Mouse (Mus musculus) thymus, postnatal 36 days (tissue): ENCODE measurements around the gene Atrip.

Experiments used
- DNase-seq, 2 experiments: peaks; one replicate each; pipeline ENCODE4 v3.0.0; 2022; ENCODE audit warnings: mixed read lengths in 2 of 2

Gene Atrip

GRCm38 (mm10) chr9:109073661-109074573, at the start of gene Atrip:
Gene Atrip (minus strand): TSS chr9:109074124.
- DNase-seq: peak; percentile 88 to 91

- DNase-seq: no peak
Measured at GRCm38 (mm10) chr9:109123266-109123665, 49.3 kb upstream of the Atrip start.

DNA sequence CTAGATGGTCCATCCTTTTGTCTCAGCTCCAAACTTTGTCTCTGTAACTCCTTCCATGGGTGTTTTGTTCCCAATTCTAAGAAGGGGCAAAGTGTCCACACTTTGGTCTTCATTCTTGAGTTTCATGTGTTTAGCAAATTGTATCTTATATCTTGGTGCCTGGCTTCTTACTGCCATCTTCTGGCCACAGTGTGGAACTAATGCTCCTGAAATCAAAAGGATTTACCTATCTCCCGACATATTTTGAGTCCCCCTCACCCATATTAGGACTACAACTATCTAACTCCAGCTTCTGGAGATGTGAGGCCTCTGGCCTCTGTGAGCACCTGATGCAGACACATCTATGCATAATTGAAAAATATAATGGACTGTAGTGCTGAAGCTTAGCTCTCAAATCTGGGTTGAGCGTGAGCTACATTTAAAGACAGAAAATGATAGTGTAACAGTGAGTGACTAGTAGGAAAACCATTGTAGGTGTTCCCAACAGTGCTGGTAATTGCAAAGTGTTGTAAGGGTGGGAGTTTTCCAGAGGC, 48.7 kb upstream of the Atrip start:
- DNase-seq: peak in 1 of 2 experiments; percentile 34

- DNase-seq: no peak
Measured at GRCm38 (mm10) chr9:109120956-109121355, 47.0 kb upstream of the Atrip start.

GRCm38 (mm10) chr9:109119571-109119970, 45.6 kb upstream of the Atrip start:
- no peak for DNase-seq

DNA sequence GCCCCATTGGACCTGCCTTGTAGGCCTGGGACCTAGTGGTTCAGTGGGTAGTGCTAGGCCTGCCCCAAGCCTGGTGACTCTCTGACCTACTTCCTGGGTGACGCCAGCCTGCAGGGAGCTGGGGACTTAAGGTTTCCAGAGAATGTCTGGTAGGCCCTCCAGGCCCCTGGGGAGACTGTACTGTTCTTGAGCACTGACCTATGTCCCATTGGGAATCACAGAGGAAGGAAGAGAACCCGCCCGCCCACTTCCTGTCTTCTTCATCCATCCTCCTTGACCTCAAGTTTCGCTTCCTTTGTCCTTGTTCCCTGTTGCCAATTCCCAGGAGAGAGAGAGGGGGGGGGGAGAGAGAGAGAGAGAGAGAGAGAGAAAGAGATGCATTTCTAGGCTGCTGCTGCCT, 44.2 kb upstream of the Atrip start:
- no peak for DNase-seq

GRCm38 (mm10) chr9:109116205-109116604, 42.3 kb upstream of the Atrip start:
- no peak for DNase-seq

DNA sequence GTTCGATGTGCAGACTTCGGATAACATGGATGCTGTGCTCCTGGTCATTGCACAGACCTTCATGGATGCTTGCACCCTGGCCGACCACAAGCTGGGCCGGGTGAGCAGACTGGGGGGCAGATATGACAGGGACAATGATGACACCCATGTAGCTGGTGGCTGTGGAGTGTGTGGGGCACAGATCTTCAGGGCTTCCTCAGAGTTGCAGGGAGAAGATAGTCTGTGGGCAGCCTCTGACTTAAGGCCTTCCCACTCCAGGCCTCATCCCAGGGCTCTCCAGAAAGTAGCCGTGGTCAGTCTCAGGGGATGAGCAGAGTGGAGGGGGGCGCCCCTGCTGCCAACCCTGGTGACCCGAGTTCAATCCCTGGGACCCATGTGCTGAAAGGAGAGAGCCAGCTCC, 40.9 kb upstream of the Atrip start:
- peak in 1 of 2 experiments; percentile 0 for DNase-seq

DNA sequence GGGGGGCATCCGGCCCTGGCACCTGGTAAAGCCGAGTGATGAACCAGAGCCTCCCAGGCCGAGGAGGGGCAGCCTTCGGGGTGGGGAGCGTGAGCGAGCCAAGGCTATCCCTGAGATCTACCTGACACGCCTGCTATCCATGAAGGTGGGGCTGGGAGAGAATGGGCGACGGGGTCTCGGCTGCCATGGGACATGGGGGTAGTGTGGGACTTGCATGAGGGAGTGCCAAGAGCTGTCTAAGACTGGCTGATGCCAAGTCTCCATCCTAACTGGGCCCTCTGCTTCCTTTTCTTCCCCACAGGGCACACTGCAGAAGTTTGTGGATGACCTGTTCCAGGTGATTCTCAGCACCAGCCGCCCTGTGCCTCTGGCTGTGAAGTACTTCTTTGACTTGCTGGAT, 40.4 kb upstream of the Atrip start:
- DNase-seq: peak in 1 of 2 experiments; percentile 2

GRCm38 (mm10) chr9:109113331-109113730, 39.4 kb upstream of the Atrip start:
- peak in 1 of 2 experiments; percentile 1 for DNase-seq

DNA sequence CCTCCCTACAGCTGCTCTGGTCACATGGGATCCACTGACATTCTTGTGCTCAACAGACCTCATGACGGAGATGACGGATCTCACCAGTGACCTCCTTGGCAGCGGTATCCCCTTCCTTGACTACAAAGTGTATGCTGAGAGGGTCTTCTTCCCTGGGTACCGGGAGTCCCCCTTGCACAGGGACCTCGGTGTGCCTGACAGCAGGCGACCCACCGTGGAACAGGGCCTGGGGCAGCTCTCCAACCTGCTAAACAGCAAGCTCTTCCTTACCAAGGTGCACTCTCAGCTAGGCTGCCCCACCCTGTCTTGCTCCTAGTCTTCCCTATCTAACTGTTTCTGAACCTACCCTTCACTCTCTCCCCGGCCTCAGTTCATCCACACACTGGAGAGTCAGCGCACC, 37.7 kb upstream of the Atrip start:
- DNase-seq: peak in 1 of 2 experiments; percentile 2

GRCm38 (mm10) chr9:109111101-109111500, 37.2 kb upstream of the Atrip start:
- DNase-seq: no peak

- no peak for DNase-seq
Measured at GRCm38 (mm10) chr9:109110240-109110639, 36.3 kb upstream of the Atrip start.

- no peak for DNase-seq
Measured at GRCm38 (mm10) chr9:109107341-109107740, 33.4 kb upstream of the Atrip start.

DNA sequence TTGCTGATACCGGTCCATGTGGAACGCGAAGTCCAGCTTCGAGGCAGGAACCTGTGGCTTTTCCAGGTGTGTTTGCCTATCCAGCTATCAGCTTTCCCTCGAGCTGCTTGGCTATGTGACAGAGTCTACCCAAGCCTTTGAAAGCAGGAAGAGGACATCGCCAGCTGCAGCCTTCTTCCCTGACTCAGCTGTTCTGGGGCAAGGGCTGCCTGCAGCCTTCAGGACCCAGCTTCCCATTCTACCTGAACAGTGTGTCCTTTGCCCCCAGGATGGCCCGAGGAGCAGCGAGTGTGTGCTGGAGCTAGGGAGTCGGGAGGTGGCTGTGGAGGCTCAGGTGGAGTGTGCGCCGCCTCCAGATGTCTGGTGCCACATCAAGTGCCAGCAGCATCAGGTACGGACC, 31.7 kb upstream of the Atrip start:
- no peak for DNase-seq

GRCm38 (mm10) chr9:109105011-109105410, 31.1 kb upstream of the Atrip start:
- no peak for DNase-seq

GRCm38 (mm10) chr9:109104083-109104482, 30.2 kb upstream of the Atrip start:
- DNase-seq: no peak

- no peak for DNase-seq
Measured at GRCm38 (mm10) chr9:109103250-109103649, 29.3 kb upstream of the Atrip start.

DNA sequence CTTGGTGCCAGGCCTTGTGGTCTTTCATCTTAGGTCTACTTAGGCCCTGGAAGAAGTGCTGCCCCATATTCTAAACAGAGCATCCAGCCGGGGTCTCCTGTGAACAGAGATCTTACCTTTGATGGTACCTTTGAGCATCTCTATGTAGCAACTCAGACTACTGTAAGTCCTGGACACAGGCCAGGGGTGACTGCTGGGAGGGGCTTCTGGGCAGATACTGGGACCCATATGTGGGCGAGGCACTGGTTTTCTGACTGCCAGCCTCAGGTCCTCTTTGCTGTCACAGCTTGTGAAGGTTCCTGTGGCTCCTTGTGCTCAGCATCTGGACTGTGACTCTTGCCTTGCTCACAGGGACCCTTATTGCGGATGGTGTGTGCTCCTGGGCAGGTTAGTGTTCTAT, 28.6 kb upstream of the Atrip start:
- DNase-seq: no peak

DNA sequence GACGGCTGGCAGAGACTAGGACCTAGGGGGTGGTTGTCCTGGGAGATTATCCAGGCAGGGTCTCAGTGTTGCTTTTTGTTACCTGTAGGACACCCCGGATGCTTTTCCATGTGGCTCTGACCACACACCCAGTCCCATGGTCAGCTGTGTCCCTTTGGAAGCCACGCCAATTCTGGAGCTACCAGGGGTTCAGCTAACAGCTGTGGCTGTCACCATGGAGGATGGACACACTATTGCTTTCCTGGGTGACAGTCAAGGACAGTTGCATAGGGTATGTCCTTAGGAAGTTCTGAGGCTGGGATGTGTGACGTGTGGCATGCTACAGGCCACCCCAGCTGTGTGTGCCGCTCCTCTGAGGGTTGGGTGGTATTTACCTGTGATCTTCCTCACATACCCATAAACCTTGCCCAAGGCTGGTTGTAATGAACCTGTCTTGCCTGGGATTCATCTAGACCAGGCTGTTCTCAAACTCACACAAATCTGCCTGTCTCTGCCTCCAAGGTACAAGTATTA, 28.1 kb upstream of the Atrip start:
- no peak for DNase-seq

DNA sequence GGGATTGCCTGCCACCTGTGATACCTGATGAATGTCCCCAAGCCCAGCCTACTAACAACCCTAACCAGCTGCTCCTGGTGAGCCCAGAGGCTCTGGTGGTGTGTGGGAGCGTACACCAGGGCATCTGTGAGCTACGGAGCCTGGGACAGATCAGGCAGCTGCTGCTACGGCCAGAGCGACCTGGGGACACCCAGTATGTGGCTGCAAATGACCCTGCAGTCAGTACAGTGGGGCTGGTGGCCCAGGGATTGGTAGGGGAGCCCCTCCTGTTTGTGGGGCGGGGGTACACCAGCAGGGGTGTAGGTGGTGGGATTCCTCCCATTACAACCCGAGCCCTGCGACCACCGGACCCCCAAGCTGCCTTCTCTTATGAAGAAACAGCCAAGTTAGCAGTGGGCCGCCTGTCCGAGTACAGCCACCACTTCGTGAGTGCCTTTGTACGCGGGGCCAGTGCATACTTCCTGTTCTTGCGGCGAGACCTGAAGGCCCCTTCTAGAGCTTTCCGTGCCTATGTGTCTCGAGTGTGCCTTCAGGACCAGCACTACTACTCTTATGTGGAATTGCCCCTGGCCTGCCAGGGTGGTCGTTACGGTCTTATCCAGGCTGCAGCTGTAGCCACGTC, 26.5 kb upstream of the Atrip start:
- no peak for DNase-seq

DNA sequence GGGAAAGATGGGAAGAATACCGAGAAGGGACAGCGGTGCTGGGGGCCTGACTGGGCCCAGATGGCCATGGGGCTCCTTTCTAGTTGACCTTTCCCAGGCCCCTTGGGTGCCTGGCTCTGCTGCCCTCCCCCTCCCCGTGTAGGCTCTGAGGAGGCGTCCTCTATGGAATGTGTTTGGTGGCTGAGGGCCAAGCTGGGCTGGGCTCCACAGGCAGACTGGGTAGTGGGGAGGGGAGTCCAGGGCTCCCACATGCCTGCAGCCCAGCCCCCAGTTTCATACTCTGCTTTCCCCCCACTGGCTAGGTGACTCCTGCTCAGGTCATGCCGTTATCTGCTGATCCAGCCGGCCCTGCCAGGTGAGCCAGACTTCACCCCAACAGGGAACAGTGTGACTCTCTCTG, 25.0 kb upstream of the Atrip start:
- DNase-seq: no peak

DNA sequence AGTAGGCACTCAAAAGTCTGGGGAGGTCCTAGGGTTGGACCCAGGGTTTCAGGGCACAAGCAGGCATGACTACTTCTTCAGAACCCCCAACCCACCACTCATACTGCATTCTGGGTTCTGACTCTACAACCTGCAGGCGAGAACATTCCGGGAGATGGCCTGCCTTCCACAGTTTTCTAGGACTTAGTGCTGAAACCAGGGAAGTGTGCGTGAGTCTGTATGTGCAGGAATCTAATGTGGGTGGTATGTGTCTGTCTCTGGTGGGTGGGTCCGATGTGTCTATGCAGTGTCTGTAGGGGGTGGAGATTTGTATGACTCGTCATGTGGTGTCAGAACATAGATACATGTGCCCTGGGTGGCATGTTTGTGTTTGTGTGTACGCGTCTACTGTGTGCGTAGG, 24.4 kb upstream of the Atrip start:
- no peak for DNase-seq

GRCm38 (mm10) chr9:109097831-109098230, 23.9 kb upstream of the Atrip start:
- no peak for DNase-seq
